Mouse (Mus musculus) ES-E14 (cell line): Measurements from ENCODE around the gene Odc1. TPM values are rescaled to one million over a fixed set of nuclear protein-coding genes. Genes with fewer than 3 reads are reported as not detected.

Experiments
- DNase-seq: peaks from one replicate; pipeline ENCODE4 v3.0.0-alpha.2; 2013; ENCODE audit warnings: low read depth, low spot score
- H3K27ac ChIP-seq: 2 replicates; pipeline ENCODE4 v1.5.1; 2012; ENCODE audit warnings: low read depth, mild to moderate bottlenecking, low read length, moderate library complexity, mixed read lengths; ENCODE audit not compliant: poor library complexity, insufficient read depth, severe bottlenecking
- H3K36me3 ChIP-seq: 2 replicates; pipeline ENCODE4 v1.6.1; 2012; ENCODE audit warnings: mild to moderate bottlenecking, low read length, moderate library complexity, mixed read lengths; ENCODE audit not compliant: control insufficient read depth, poor library complexity, insufficient read depth, severe bottlenecking
- H3K4me1 ChIP-seq, 2 experiments: fragments of 150-350 bp in 1 of 2; sonication (generic) in 1 of 2; 2 replicates each; pipeline ENCODE4 v1.6.1; 2012; ENCODE audit warnings: low read length in 2 of 2, mild to moderate bottlenecking in 1 of 2, mixed read lengths in 1 of 2; ENCODE audit not compliant: control insufficient read depth in 2 of 2, insufficient read depth in 2 of 2, poor library complexity in 1 of 2
- H3K4me3 ChIP-seq, 2 experiments: fragments of 150-350 bp in 1 of 2; sonication (generic) in 1 of 2; 2 replicates each; pipeline ENCODE4 v1.5.1; 2012; ENCODE audit warnings: low read length in 2 of 2, low read depth in 1 of 2, mild to moderate bottlenecking in 1 of 2, mixed read lengths in 1 of 2; ENCODE audit not compliant: insufficient read depth in 1 of 2, poor library complexity in 1 of 2, severe bottlenecking in 1 of 2
- H3K9ac ChIP-seq: 2 replicates; pipeline ENCODE4 v1.6.1; 2012; ENCODE audit warnings: low read depth, mild to moderate bottlenecking, low read length, mixed read lengths; ENCODE audit not compliant: poor library complexity, insufficient read depth, severe bottlenecking
- H3K9me3 ChIP-seq: fragments of 150-350 bp; sonication (generic); 2 replicates; pipeline ENCODE4 v1.6.1; 2012; ENCODE audit warnings: low read depth, mild to moderate bottlenecking, low read length; ENCODE audit not compliant: control insufficient read depth, insufficient read depth
- CHD2 ChIP-seq: IDR thresholded peaks from 2 replicates; pipeline ENCODE4 v1.6.1; 2014; ENCODE audit warnings: mild to moderate bottlenecking, low read depth, low read length, inconsistent platforms
- HCFC1 ChIP-seq: IDR thresholded peaks from 2 replicates; pipeline ENCODE4 v1.6.1; 2012; ENCODE audit warnings: low read length, inconsistent platforms, borderline replicate concordance; ENCODE audit not compliant: insufficient read depth
- MAFK ChIP-seq: IDR thresholded peaks from 2 replicates; pipeline ENCODE4 v1.6.1; 2014; ENCODE audit warnings: mild to moderate bottlenecking, low read depth, low read length, inconsistent platforms; ENCODE audit not compliant: insufficient read depth
- ZC3H11A ChIP-seq: IDR thresholded peaks from 2 replicates; pipeline ENCODE4 v1.6.1; 2012; ENCODE audit warnings: low read depth, mild to moderate bottlenecking, inconsistent platforms, low read length, borderline replicate concordance
- ZNF384 ChIP-seq: IDR thresholded peaks from 2 replicates; pipeline ENCODE4 v1.6.1; 2012; ENCODE audit warnings: low read depth, low read length, inconsistent platforms
- in situ Hi-C, 2 experiments: fragments of 600-800 bp; cut with MboI; formaldehyde crosslinking; loops; one replicate each; pipeline ENCODE4 v1.15.1; 2025; ENCODE audit warnings: low sequenced_read_pairs in 2 of 2, inconsistent platforms in 1 of 2; ENCODE audit not compliant: unreplicated experiment in 2 of 2
- total RNA-seq: library from RNA; depleted of rRNA; stranded (reverse); fragments of 300-350 nt; gene quantifications from 2 replicates; pipeline ENCODE4 v1.2.3, GENCODE M21; 2012

Odc1 gene
- total RNA-seq, 1 experiment, result 869 TPM

DNA sequence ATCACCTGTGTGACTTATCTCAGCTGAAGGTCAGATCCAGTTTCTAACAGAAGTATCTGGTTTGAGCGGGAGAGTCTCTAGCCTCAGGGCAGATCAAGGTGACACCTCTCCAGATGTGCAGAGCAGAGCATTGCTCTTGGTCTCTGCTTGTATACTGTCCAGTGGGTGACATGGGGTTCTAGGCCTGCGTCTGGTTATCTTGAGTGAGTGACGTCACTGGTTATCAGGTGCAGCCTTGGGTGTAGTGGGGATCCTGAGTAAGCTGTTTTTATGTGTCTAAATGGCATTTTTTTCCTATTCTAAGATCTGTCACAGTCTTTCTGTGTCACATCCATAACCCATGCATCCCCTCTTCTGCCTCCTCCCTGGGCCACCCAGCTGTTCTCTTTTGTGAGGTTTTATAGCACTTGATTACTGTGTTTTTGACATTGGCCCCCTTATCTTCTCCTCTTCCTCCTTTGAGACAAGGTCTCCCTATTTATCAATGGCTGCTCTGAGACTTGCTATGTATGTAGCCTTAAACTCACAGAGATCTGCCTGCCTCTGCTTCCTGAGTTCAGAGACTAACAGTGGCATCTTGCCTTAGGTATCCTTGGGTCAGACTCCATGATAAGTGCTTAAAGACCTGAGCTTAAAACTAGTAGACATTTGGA, 20.9 kb downstream of the Odc1 start:
- no peak overlapping the region for H3K4me3 ChIP-seq
- in situ Hi-C loops, result no loop called here
- DNase-seq, result no peak
- no peak overlapping the region for H3K9ac ChIP-seq
- H3K9me3 ChIP-seq, result no peaks in the 10 kb centered on the region
- no peak overlapping the region for H3K27ac ChIP-seq
- H3K4me1 ChIP-seq, result no peaks in the 10 kb centered on the region
- no peak for TF ChIP-seq ZC3H11A
- TF ChIP-seq MAFK, result no peak
- no peak for TF ChIP-seq ZNF384
- TF ChIP-seq HCFC1, result no peak
- no peak for TF ChIP-seq CHD2
- H3K36me3 ChIP-seq, result no peaks in the 10 kb centered on the region

DNA sequence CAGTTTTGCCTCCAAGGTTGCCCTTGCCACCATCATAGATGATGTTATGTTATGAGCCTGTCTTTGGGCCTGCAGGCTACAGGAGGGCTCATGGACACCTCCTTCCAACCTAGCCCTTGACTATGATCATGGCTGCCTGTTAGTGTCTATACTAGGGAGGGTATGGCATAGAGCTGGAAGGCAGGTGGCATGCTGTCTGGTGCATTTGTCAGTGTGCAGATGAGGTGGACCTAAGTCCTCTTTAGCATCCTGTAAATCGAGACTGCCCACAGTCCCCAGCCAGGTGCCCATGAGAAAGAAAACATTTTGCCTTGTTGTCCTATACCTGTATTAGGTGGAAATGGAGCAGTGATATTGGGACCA, 21.4 kb downstream of the Odc1 start:
- H3K36me3 ChIP-seq, result no peaks in the 10 kb centered on the region
- DNase-seq, result no peak
- no peak overlapping the region for H3K27ac ChIP-seq
- H3K9me3 ChIP-seq, result no peaks in the 10 kb centered on the region
- no peaks in the 10 kb centered on the region for H3K4me1 ChIP-seq
- no peak overlapping the region for H3K4me3 ChIP-seq
- TF ChIP-seq MAFK (no peak), ZC3H11A (no peak), HCFC1 (no peak), ZNF384 (no peak), CHD2 (no peak)
- H3K9ac ChIP-seq, result no peak overlapping the region
- in situ Hi-C loops, result no loop called here

DNA sequence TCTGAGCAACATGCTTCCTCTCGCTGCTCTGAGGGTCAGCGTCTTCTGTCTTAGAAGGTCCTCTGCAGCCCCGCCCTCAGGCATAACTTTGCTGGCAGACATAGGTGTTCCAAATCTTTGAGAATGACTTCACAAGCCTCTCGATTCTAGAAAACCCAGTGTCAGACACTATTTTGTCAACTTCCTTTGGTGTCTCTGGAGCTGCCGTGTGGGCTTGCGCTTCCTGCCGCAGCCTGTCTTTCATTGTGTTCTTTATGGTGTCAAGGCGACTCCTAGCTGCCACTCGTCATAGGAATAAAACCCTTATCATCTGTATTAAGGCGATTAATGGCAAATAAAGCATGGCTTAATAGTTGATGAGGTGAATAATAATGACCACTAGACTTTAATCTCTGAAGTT, 24.0 kb downstream of the Odc1 start:
- no peak for DNase-seq
- H3K4me3 ChIP-seq, result no peak overlapping the region
- H3K9ac ChIP-seq, result no peak overlapping the region
- H3K9me3 ChIP-seq, result no peaks in the 10 kb centered on the region
- no peaks in the 10 kb centered on the region for H3K4me1 ChIP-seq
- no peak overlapping the region for H3K27ac ChIP-seq
- in situ Hi-C loops, result no loop called here
- no peaks in the 10 kb centered on the region for H3K36me3 ChIP-seq
- TF ChIP-seq HCFC1 (no peak), MAFK (no peak), CHD2 (no peak), ZC3H11A (no peak), ZNF384 (no peak)

DNA sequence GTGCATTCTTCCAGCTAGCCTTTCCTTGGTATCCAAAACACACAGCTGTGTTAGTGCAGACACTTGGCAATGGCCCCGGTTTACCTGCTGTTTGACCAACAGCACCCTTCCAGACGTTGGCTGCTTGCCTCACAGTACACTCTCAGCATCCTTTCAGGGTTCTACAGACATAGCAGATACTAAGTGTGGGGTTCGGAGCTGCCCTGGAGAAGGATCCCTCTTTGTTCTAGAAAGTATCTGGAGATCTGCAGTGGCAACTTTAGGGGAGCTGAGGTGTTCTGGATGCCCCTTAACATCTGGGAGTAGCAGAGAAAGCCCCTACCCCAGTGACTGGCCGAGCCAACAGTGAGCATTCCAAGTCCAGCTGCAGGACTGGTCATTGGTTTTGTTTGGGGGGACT, 30.0 kb downstream of the Odc1 start:
- in situ Hi-C loops, result loop anchor here in 1 of 2 experiments (10.0 kb wide), 2 partner anchors 80 to 220 kb away; no protein-coding TSS in a partner anchor
- H3K36me3 ChIP-seq, result no peaks in the 10 kb centered on the region

More for the DNA sequence above, 30.0 kb downstream of the Odc1 start:
- Histone ChIP-seq H3K27ac (no peak overlapping the region), H3K4me1 (peaks cover 0 to 15% of the 10 kb centered on the region in 2 experiments; a peak in 3 of 4 replicates), H3K9ac (no peak overlapping the region), H3K9me3 (no peaks in the 10 kb centered on the region), H3K4me3 (no peak overlapping the region)
- TF ChIP-seq ZNF384, result no peak
- TF ChIP-seq ZC3H11A, result no peak
- no peak for TF ChIP-seq CHD2
- no peak for TF ChIP-seq HCFC1
- TF ChIP-seq MAFK, result no peak
- no peak for DNase-seq
